Mouse (Mus musculus): Measurements from ENCODE around the gene Gm36028.

GRCm38 (mm10) chr16:37888986-37889385 lies 28.0 kb upstream of the Gm36028 start:
- no peak for TF ChIP-seq CTCF (conservative IDR thresholded peaks at IDR 0.05; ENCODE audit: insufficient read depth, insufficient read length, low read depth, low read length)
- TF ChIP-seq POLR2A (IDR thresholded peaks at IDR 0.05; ENCODE audit: low read depth, low read length) = no peak
